Mouse (Mus musculus) hindbrain, embryonic 15.5 days (tissue): ENCODE data around the gene Ibtk. TPM values are rescaled to one million over a fixed set of nuclear protein-coding genes. Genes with fewer than 3 reads are reported as not detected.
"Not testable (repeated sequence)": the region's sequence is repeated elsewhere in the genome, so short reads cannot be mapped to it uniquely, and the experiment has no call there.

ENCODE experiments used
- ATAC-seq: fragments of 200-750 bp; cut with Nextera tagmentation; 2 replicates; pipeline ENCODE4 v1.8.0; 2017; ENCODE audit warnings: low read depth, moderate number of reproducible peaks, moderate TSS enrichment; ENCODE audit not compliant: low FRiP score
- H3K27ac ChIP-seq: fragments of 300-500 bp; sonication (generic); replicated peaks from 2 replicates; pipeline ENCODE4 v1.5.1; 2015; ENCODE audit warnings: mild to moderate bottlenecking, inconsistent platforms
- H3K27me3 ChIP-seq: fragments of 300-500 bp; sonication (generic); 2 replicates; pipeline ENCODE4 v1.6.1; 2015; ENCODE audit warnings: control low read depth, inconsistent platforms
- H3K36me3 ChIP-seq: fragments of 300-500 bp; sonication (generic); 2 replicates; pipeline ENCODE4 v1.6.1; 2015; ENCODE audit warnings: control low read depth, inconsistent platforms
- H3K4me1 ChIP-seq: fragments of 300-500 bp; sonication (generic); replicated peaks from 2 replicates; pipeline ENCODE4 v1.6.1; 2015; ENCODE audit warnings: control low read depth, inconsistent platforms
- H3K4me2 ChIP-seq: fragments of 300-500 bp; sonication (generic); 2 replicates; pipeline ENCODE4 v1.6.1; 2015; ENCODE audit warnings: moderate library complexity, mild to moderate bottlenecking, inconsistent platforms
- H3K4me3 ChIP-seq: fragments of 300-500 bp; sonication (generic); 2 replicates; pipeline ENCODE4 v1.5.1; 2015; ENCODE audit warnings: mild to moderate bottlenecking, inconsistent platforms
- H3K9ac ChIP-seq: fragments of 300-500 bp; sonication (generic); 2 replicates; pipeline ENCODE4 v1.6.1; 2015; ENCODE audit warnings: inconsistent platforms
- H3K9me3 ChIP-seq: fragments of 300-500 bp; sonication (generic); 2 replicates; pipeline ENCODE4 v1.6.1; 2016; ENCODE audit warnings: control low read depth, inconsistent platforms
- WGBS: fragments of 180-500 bp; shearing (Covaris S2); methylation state at CpG from one replicate; pipeline ENCODE4 v1.1.7; 2015; 5-methylcytosine and 5-hydroxymethylcytosine counted together
- polyA plus RNA-seq: library from polyadenylated mRNA; unstranded; fragments of >200 nt; fragmentation: Nextera tagmentation; extraction: Ambion mirVana; gene quantifications from 2 replicates; pipeline ENCODE4 v1.2.1, GENCODE M21; 2015

Ibtk gene
- 25.4 and 25.8 TPM in 2 replicates for polyA plus RNA-seq

GRCm38 (mm10) chr9:85749142-85749921 lies at the start of gene Ibtk:
TSS of gene Ibtk (minus strand) at chr9:85749334.
- H3K9me3 ChIP-seq: no peaks in the 10 kb centered on the region
- peak within 1 kb of the TSS; percentile 85 for H3K4me2 ChIP-seq
- under 1% methylated on average over 52 of the region's 52 CpGs for WGBS
- peak within 1 kb of the TSS; percentile 99 for H3K9ac ChIP-seq
- ATAC-seq: peak; percentile 99
- peaks cover 22% of the 10 kb centered on the region for H3K4me1 ChIP-seq
- H3K27ac ChIP-seq: peak within 1 kb of the TSS; percentile 99
- no peaks in the 10 kb centered on the region for H3K27me3 ChIP-seq
- peak within 1 kb of the TSS; percentile 97 for H3K4me3 ChIP-seq
- no peaks in the 10 kb centered on the region for H3K36me3 ChIP-seq

GRCm38 (mm10) chr9:85791521-85791920 lies 42.4 kb upstream of the Ibtk start:
- H3K9me3 ChIP-seq, H3K4me2 ChIP-seq, H3K4me3 ChIP-seq, H3K27me3 ChIP-seq, H3K4me1 ChIP-seq, H3K27ac ChIP-seq, H3K9ac ChIP-seq, H3K36me3 ChIP-seq, ATAC-seq: not testable (repeated sequence)
- 97% methylated on average over 18 of the region's 18 CpGs for WGBS

- ATAC-seq: no peak
- no peaks in the 10 kb centered on the region for H3K27me3 ChIP-seq
- no peak overlapping the region for H3K9ac ChIP-seq
- H3K9me3 ChIP-seq: no peaks in the 10 kb centered on the region
- H3K4me3 ChIP-seq: no peak overlapping the region
- H3K27ac ChIP-seq: no peak overlapping the region
- no peaks in the 10 kb centered on the region for H3K36me3 ChIP-seq
- H3K4me1 ChIP-seq: 0 out of 2 replicates have a peak, but pooled peaks cover 4% of the 10 kb centered on the region
- WGBS: 92% methylated on average over 4 of the region's 4 CpGs
- no peak overlapping the region for H3K4me2 ChIP-seq
These were observed 31.1 kb upstream of the Ibtk start for GRCm38 (mm10) chr9:85780249-85780648.

GRCm38 (mm10) chr9:85779458-85779857 lies 30.3 kb upstream of the Ibtk start:
- H3K27ac ChIP-seq: peak overlapping the region; percentile 51; the same call in 1 of the 2 replicates
- H3K4me1 ChIP-seq: 0 out of 2 replicates have a peak, but pooled peaks cover 4% of the 10 kb centered on the region
- 30% methylated on average over 4 of the region's 4 CpGs for WGBS
- H3K9ac ChIP-seq: no peak overlapping the region
- no peak overlapping the region for H3K4me3 ChIP-seq
- H3K36me3 ChIP-seq: no peaks in the 10 kb centered on the region
- H3K9me3 ChIP-seq: no peaks in the 10 kb centered on the region
- H3K4me2 ChIP-seq: no peak overlapping the region
- peak; percentile 51; the same call in 1 of the 2 replicates for ATAC-seq
- H3K27me3 ChIP-seq: no peaks in the 10 kb centered on the region

GRCm38 (mm10) chr9:85777544-85777943 lies 28.4 kb upstream of the Ibtk start:
- 52% methylated on average over 6 of the region's 6 CpGs for WGBS
- Histone ChIP-seq H3K27ac (no peak overlapping the region), H3K27me3 (no peaks in the 10 kb centered on the region), H3K9ac (no peak overlapping the region), H3K4me3 (no peak overlapping the region), H3K4me2 (no peak overlapping the region), H3K36me3 (no peaks in the 10 kb centered on the region), H3K4me1 (0 out of 2 replicates have a peak, but pooled peaks cover 4% of the 10 kb centered on the region), H3K9me3 (no peaks in the 10 kb centered on the region)
- no peak for ATAC-seq

- Histone ChIP-seq H3K4me3 (no peak overlapping the region), H3K4me2 (no peak overlapping the region), H3K27me3 (no peaks in the 10 kb centered on the region), H3K36me3 (no peaks in the 10 kb centered on the region), H3K9ac (no peak overlapping the region), H3K9me3 (no peaks in the 10 kb centered on the region), H3K4me1 (no peaks in the 10 kb centered on the region), H3K27ac (no peak overlapping the region)
- no peak for ATAC-seq
- 82% methylated on average over 12 of the region's 12 CpGs for WGBS
These were observed 23.1 kb upstream of the Ibtk start for GRCm38 (mm10) chr9:85772280-85772679.

- 75% methylated on average over 3 of the region's 3 CpGs for WGBS
- no peak for ATAC-seq
- H3K36me3 ChIP-seq: no peaks in the 10 kb centered on the region
- H3K9ac ChIP-seq: no peak overlapping the region
- no peaks in the 10 kb centered on the region for H3K4me1 ChIP-seq
- H3K9me3 ChIP-seq: no peaks in the 10 kb centered on the region
- H3K4me2 ChIP-seq: no peak overlapping the region
- H3K27ac ChIP-seq: no peak overlapping the region
- no peaks in the 10 kb centered on the region for H3K27me3 ChIP-seq
- no peak overlapping the region for H3K4me3 ChIP-seq
These were observed 22.3 kb upstream of the Ibtk start for GRCm38 (mm10) chr9:85771454-85771853.

- no peaks in the 10 kb centered on the region for H3K27me3 ChIP-seq
- no peak overlapping the region for H3K9ac ChIP-seq
- no peak overlapping the region for H3K27ac ChIP-seq
- 90% methylated on average over 4 of the region's 4 CpGs for WGBS
- no peaks in the 10 kb centered on the region for H3K36me3 ChIP-seq
- H3K4me1 ChIP-seq: no peaks in the 10 kb centered on the region
- no peak overlapping the region for H3K4me3 ChIP-seq
- H3K9me3 ChIP-seq: no peaks in the 10 kb centered on the region
- H3K4me2 ChIP-seq: no peak overlapping the region
- no peak for ATAC-seq
These were observed 21.2 kb upstream of the Ibtk start for GRCm38 (mm10) chr9:85770369-85770768.

- ATAC-seq: no peak
- Histone ChIP-seq H3K9ac (no peak overlapping the region), H3K36me3 (no peaks in the 10 kb centered on the region), H3K4me3 (no peak overlapping the region), H3K4me2 (no peak overlapping the region), H3K9me3 (no peaks in the 10 kb centered on the region), H3K27ac (no peak overlapping the region), H3K4me1 (no peaks in the 10 kb centered on the region), H3K27me3 (no peaks in the 10 kb centered on the region)
- 74% methylated on average over 12 of the region's 12 CpGs for WGBS
These were observed 20.1 kb upstream of the Ibtk start for GRCm38 (mm10) chr9:85769057-85769789.

GRCm38 (mm10) chr9:85767255-85767654 lies 18.1 kb upstream of the Ibtk start:
- 65% methylated on average over 2 of the region's 2 CpGs for WGBS
- H3K4me3 ChIP-seq: no peak overlapping the region

GRCm38 (mm10) chr9:85762476-85762875 lies 13.3 kb upstream of the Ibtk start:
- Histone ChIP-seq H3K27me3 (no peaks in the 10 kb centered on the region), H3K4me1 (no peaks in the 10 kb centered on the region), H3K9me3 (no peaks in the 10 kb centered on the region), H3K27ac (no peak overlapping the region), H3K9ac (no peak overlapping the region), H3K36me3 (no peaks in the 10 kb centered on the region), H3K4me2 (no peak overlapping the region), H3K4me3 (no peak overlapping the region)
- whole genome bisulfite sequencing: 54% methylated on average over 1 of the region's 1 CpGs
- ATAC-seq: peak; percentile 38; the same call in 1 of the 2 replicates

More at GRCm38 (mm10) chr9:85767255-85767654, 18.1 kb upstream of the Ibtk start:
- no peak for ATAC-seq
- no peaks in the 10 kb centered on the region for H3K9me3 ChIP-seq
- H3K27ac ChIP-seq: no peak overlapping the region
- no peak overlapping the region for H3K9ac ChIP-seq
- H3K4me2 ChIP-seq: no peak overlapping the region
- H3K36me3 ChIP-seq: no peaks in the 10 kb centered on the region
- no peaks in the 10 kb centered on the region for H3K27me3 ChIP-seq
- no peaks in the 10 kb centered on the region for H3K4me1 ChIP-seq

- H3K27ac ChIP-seq: no peak overlapping the region
- H3K4me2 ChIP-seq: no peak overlapping the region
- no peaks in the 10 kb centered on the region for H3K36me3 ChIP-seq
- no peak for ATAC-seq
- no peaks in the 10 kb centered on the region for H3K27me3 ChIP-seq
- no peaks in the 10 kb centered on the region for H3K9me3 ChIP-seq
- WGBS: 94% methylated on average over 7 of the region's 7 CpGs
- no peak overlapping the region for H3K4me3 ChIP-seq
- H3K4me1 ChIP-seq: peaks cover 18% of the 10 kb centered on the region
- H3K9ac ChIP-seq: no peak overlapping the region
These were observed 1.7 kb upstream of the Ibtk start for GRCm38 (mm10) chr9:85750797-85751196.
